Mouse (Mus musculus) olfactory bulb, adult 2 months (tissue): ENCODE measurements around the gene Nos3.

Source experiments
- CTCF ChIP-seq: fragments of 200-500 bp; IDR thresholded peaks from 2 replicates; pipeline ENCODE4 v1.5.1; 2012; ENCODE audit warnings: low read depth, mild to moderate bottlenecking, low read length, moderate library complexity; ENCODE audit not compliant: insufficient read depth
- POLR2A ChIP-seq: fragments of 200-500 bp; IDR thresholded peaks from 2 replicates; pipeline ENCODE4 v1.6.1; 2012; ENCODE audit warnings: mild to moderate bottlenecking, low read depth, low read length, moderate library complexity; ENCODE audit not compliant: insufficient read depth

GRCm38 (mm10) chr5:24374666-24375328 lies 10.2 kb downstream of the Nos3 start:
- TF ChIP-seq CTCF (no peak), POLR2A (no peak)
